Mouse (Mus musculus): ENCODE results near the gene Hmgn1.
"Not testable (repeated sequence)": the region's sequence is repeated elsewhere in the genome, so short reads cannot be mapped to it uniquely, and the experiment has no call there.

The Hmgn1 gene

DNA sequence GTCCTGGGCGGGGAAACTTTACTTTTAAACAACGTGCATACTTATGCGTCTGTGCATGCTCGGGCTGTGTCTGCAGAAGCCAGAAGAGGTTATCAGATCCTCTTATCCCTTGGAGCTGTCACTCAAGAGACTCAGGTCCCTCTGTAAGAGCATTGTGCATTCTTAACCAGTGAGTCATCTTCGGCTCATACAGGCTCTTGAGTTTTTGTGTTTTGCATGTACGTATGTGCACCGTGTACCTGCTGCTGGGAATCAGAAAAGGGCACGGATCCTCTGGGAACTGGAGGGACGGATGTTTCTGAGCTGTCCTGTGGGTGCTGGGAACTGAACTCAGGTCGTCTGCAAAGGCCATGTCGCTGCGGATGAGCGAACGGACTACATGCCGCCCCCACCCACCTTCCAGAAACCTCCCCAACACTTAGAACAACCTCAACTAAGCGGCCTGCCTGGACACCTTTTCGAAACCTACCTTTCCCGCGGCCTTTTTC, 801 bp downstream of the Hmgn1 start:
- no peak for DNase-seq (ENCODE audit: low read depth, low spot score)

DNA sequence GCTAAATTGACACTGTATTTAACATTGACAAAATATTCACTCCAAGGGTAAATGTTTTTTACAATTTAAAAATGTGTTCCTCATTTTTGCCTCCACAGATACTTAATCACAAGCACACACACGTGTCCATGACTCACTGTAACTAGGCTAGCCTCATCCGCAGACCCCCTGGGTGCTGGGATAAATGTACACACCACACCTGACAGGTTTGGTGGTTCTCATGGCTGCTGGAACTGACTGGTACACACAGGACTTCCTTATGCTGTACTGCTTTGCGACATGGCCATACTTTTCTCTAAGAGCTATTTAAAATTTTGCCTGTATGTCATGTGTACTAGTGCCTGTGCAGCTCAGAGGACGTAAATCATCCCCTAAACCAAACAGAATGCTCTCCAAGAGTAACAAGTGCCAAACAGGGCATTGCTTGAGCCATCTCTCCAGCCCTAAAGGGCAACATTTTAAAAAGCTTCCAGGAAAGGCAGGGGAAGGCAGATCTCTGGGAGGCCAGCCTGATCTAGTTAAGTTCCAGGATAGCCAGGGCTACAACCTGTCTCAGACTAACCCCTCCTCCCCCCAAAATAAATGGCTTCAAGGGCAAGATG, 7.4 kb downstream of the Hmgn1 start:
- no peak for DNase-seq (ENCODE audit: low read depth, low spot score)

- no peak for DNase-seq (ENCODE audit: low read depth, low spot score)
Measured at GRCm38 (mm10) chr16:96114729-96115128, 12.8 kb downstream of the Hmgn1 start.

DNA sequence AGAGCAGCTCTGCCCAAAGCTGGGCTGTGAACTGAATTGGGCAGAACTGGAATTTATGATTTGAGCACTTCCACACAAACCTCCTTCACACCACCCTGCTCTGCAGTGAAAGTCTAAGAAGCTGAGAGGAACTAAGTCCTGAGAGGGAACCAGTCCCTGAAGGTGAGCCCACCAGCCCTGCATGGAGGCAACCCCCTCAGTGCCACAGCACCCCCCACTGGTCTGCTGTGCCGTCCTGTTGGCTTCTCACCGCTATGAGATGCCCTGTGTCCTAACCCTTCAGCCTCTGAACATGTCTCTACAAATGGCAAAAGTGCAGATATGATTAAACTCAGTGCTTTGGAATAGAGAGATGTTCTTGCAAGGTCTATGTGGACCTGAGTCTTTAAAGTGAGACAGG, 14.8 kb downstream of the Hmgn1 start:
- no peak for DNase-seq (ENCODE audit: low read depth, low spot score)

GRCm38 (mm10) chr16:96110655-96111345, 16.7 kb downstream of the Hmgn1 start:
- DNase-seq (ENCODE audit: low read depth, low spot score), result no peak

DNA sequence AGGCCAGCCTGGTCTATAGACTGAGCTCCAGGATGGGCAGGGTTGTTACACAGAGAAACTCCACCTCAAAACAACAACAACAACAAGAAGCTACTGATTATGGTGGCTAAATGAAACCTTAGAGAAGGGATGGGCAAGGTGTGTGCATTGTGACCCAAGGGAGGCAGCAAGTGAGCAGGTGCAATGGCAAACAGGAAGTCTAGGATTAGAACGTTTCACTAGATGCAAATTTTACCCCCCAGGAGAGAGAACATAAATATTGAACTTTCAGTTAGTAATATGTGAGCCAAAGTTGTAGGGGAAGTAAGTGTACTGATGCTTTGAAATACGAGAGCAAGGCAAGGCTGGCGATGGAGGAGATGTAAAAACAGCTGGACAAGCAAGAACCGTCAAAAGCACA, 17.9 kb downstream of the Hmgn1 start:
- DNase-seq (ENCODE audit: low read depth, low spot score), result no peak

- DNase-seq (ENCODE audit: low read depth, low spot score), result no peak
Measured at GRCm38 (mm10) chr16:96103036-96103435, 24.5 kb downstream of the Hmgn1 start.

GRCm38 (mm10) chr16:96097811-96098210, 29.7 kb downstream of the Hmgn1 start:
- not testable (repeated sequence) for DNase-seq (ENCODE audit: low read depth, low spot score)

- DNase-seq (ENCODE audit: low read depth, low spot score), result no peak
Measured at GRCm38 (mm10) chr16:96095966-96096365, 31.6 kb downstream of the Hmgn1 start.

DNA sequence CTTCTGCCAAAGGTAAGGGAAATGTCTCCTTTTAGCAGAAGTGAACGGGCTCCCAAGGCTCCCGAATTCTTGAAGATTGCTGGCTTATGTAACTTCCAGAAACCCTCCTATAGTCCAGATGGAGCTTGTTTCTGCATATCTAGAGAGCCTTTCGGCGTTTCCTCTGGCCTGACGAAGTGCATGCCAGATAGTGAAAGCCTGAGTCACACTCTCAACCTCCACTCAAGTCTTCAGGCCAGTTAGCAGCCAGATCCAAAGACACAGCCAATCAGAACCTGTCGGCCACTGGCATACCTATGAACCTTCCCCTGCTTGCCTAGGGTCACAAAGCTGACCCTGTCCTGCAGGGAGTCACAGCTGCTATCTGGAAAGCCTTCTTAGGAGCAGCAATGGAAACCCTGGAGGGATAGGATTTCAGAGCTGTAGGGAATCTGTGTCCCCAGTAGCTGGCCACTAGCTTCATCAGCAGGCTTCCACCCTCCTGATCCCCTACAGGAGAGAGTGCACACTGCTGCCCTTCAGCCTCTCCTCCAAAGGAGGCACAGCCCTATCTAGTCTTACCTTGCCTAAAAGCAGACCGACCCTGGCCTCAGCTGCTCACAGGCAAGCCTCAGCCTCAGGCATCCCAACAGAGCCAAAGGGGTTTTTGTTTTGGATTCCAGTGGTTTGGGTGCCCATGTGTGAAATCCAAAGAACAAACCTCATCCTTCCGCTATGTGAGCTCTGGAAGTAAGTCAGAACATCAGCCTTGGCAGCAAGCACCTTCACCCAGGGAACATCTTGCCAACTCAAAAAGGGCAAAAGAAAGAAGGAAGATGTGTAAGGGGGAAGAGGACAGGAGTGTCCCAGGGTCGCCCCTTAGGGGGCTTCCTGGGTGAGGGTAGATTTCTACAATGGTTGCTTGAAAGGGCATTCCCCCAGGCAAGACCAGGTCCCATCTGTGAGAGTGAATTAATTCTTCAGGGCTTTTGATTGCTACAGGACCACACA, 35.7 kb downstream of the Hmgn1 start:
- no peak for DNase-seq (ENCODE audit: low read depth, low spot score)

- no peak for DNase-seq (ENCODE audit: low read depth, low spot score)
Measured at GRCm38 (mm10) chr16:96088120-96088519, 39.4 kb downstream of the Hmgn1 start.

DNA sequence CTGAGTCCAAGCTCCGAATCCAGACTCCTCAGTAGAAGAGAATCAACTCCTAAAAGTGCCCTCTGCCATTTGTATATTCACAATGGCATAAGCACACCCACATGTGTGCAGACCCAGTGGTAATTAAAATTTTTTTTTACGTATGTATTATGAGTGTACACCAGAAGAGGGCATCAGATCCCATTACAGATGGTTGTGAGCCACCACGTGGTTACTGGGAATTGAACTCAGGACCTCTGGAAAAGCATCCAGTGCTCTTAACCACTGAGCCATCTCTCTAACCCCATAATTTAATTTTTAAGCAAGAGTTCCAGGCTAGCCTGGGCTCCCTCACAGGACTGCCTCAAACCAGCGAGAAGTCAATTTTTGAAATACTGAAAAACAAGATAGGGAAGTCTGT, 40.1 kb downstream of the Hmgn1 start:
- DNase-seq (ENCODE audit: low read depth, low spot score), result no peak

- no peak for DNase-seq (ENCODE audit: low read depth, low spot score)
Measured at GRCm38 (mm10) chr16:96087001-96087400, 40.5 kb downstream of the Hmgn1 start.

DNA sequence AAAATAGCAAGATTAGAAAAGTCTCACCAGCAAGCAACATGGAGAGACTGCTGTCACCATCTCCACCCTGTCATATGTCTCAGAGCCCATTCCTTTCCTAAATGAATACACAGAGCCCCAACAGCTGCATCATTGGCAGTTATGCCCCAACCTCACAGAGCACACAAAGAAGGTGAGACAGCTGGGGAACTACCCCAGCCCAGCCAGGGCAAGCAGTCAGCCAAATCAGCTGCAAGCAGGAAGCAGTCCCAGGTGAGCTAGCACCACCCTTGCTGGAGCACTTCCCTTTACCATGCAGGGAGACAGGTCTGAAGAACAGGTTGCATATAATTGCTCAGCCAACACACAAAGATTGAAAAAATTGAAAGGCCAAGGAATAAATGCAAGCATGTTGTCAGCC, 41.9 kb downstream of the Hmgn1 start:
- DNase-seq (ENCODE audit: low read depth, low spot score), result no peak

- DNase-seq (ENCODE audit: low read depth, low spot score), result no peak
Measured at GRCm38 (mm10) chr16:96083179-96083646, 44.3 kb downstream of the Hmgn1 start.

- peak; percentile 90 for DNase-seq (ENCODE audit: low read depth, low spot score)
Measured at GRCm38 (mm10) chr16:96082301-96083178, 45.0 kb downstream of the Hmgn1 start, which contains the start of gene Brwd1. Brwd1 (minus strand) TSS chr16:96082526.

- no peak for DNase-seq (ENCODE audit: low read depth, low spot score)
Measured at GRCm38 (mm10) chr16:96081742-96082241, 45.7 kb downstream of the Hmgn1 start.

- DNase-seq (ENCODE audit: low read depth, low spot score), result peak; percentile 93
Measured at GRCm38 (mm10) chr16:96081331-96081730, 46.2 kb downstream of the Hmgn1 start.

DNA sequence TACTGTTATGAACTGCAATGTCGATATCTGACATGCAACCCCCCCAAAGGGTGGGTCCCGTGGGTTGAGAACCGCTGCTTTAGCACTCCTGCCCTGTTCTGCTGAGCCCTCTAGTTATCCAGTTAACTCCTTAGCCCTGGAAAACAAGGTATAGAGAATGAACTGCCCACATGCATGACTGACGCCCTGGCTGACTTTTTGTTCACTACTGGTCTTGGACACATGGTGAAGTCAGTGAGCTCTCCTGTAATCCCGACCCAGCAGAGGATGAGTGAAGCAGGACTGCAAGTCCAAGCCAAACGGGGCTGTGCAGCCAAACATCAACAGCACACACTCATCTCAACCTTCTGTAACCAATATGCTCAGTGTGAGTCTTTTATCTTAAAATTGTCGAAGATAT, 47.0 kb downstream of the Hmgn1 start:
- no peak for DNase-seq (ENCODE audit: low read depth, low spot score)
